Mouse (Mus musculus) thymus, adult 2 months (tissue): ENCODE data around the gene 4833439L19Rik.

Experiments
- CTCF ChIP-seq: fragments of 200-500 bp; IDR thresholded peaks from 2 replicates; pipeline ENCODE4 v1.5.1; 2012; ENCODE audit warnings: mild to moderate bottlenecking, control low read depth, low read length, moderate library complexity, borderline replicate concordance; ENCODE audit not compliant: control insufficient read depth, poor library complexity, insufficient read depth; ENCODE audit errors: extremely low read depth
- POLR2A ChIP-seq: fragments of 200-500 bp; IDR thresholded peaks from 2 replicates; pipeline ENCODE4 v1.6.1; 2012; ENCODE audit warnings: mild to moderate bottlenecking, low read length, control low read depth, moderate library complexity; ENCODE audit not compliant: control insufficient read depth, poor library complexity, insufficient read depth; ENCODE audit errors: extremely low read depth

- TF ChIP-seq POLR2A (no peak), CTCF (no peak)
Measured at GRCm38 (mm10) chr13:54605426-54605825, 40.2 kb upstream of the 4833439L19Rik start.
